Mouse (Mus musculus) hindbrain, postnatal 0 days (tissue): ENCODE measurements at regions not wholly inside any gene's neighbourhood (a gene's known extent, or its start where the extent isn't known, plus 50 kb on each side); places are given as distances from the start of the nearest gene placed in this dataset.

Source experiments
- ATAC-seq: fragments of 200-750 bp; cut with Nextera tagmentation; 2 replicates; pipeline ENCODE4 v1.8.0; 2017; ENCODE audit warnings: mild to moderate bottlenecking, moderate TSS enrichment, moderate library complexity
- DNase-seq: peaks from one replicate; pipeline ENCODE4 v3.0.0-alpha.2; 2015; ENCODE audit warnings: low spot score
- H3K27ac ChIP-seq: fragments of 300-500 bp; sonication (generic); 2 replicates; pipeline ENCODE4 v1.5.1; 2014; ENCODE audit warnings: mild to moderate bottlenecking
- H3K27me3 ChIP-seq: fragments of 300-500 bp; sonication (generic); 2 replicates; pipeline ENCODE4 v1.6.1; 2014; ENCODE audit warnings: low read length, mixed read lengths; ENCODE audit not compliant: insufficient read depth
- H3K36me3 ChIP-seq: fragments of 300-500 bp; sonication (generic); 2 replicates; pipeline ENCODE4 v1.6.1; 2014; ENCODE audit warnings: low read length, mixed read lengths; ENCODE audit not compliant: insufficient read depth
- H3K4me1 ChIP-seq: fragments of 300-500 bp; sonication (generic); 2 replicates; pipeline ENCODE4 v1.6.1; 2014; ENCODE audit warnings: antibody characterized with exemption, low read length, mixed read lengths; ENCODE audit not compliant: insufficient read depth
- H3K4me2 ChIP-seq: fragments of 300-500 bp; sonication (generic); 2 replicates; pipeline ENCODE4 v1.6.1; 2014; ENCODE audit warnings: low read depth, mild to moderate bottlenecking, low read length, moderate library complexity, mixed read lengths
- H3K4me3 ChIP-seq: fragments of 300-500 bp; sonication (generic); 2 replicates; pipeline ENCODE4 v1.5.1; 2014; ENCODE audit warnings: low read length
- H3K9ac ChIP-seq: fragments of 300-500 bp; sonication (generic); replicated peaks from 2 replicates; pipeline ENCODE4 v1.6.1; 2014; ENCODE audit warnings: mild to moderate bottlenecking, low read length, moderate library complexity, mixed read lengths
- H3K9me3 ChIP-seq: fragments of 300-500 bp; sonication (generic); 2 replicates; pipeline ENCODE4 v1.6.1; 2016; ENCODE audit warnings: low read length, mixed read lengths
- CTCF ChIP-seq: IDR thresholded peaks from 2 replicates; pipeline ENCODE4 v1.5.1; 2016; ENCODE audit warnings: antibody characterized with exemption, control low read depth, low read depth
- WGBS: fragments of 180-500 bp; shearing (Covaris S2); extraction: QIAGEN DNeasy Blood & Tissue Kit; methylation state at CpG from one replicate; pipeline ENCODE4 v1.1.7; 2014; 5-methylcytosine and 5-hydroxymethylcytosine counted together

- no peaks in the 10 kb centered on the region for H3K9me3 ChIP-seq
- TF ChIP-seq CTCF = no peak
- no peak overlapping the region for H3K9ac ChIP-seq
- no peak overlapping the region for H3K4me3 ChIP-seq
- ATAC-seq (no peak), DNase-seq (no peak)
- H3K27me3 ChIP-seq = no peaks in the 10 kb centered on the region
- no peaks in the 10 kb centered on the region for H3K4me1 ChIP-seq
- H3K36me3 ChIP-seq = no peaks in the 10 kb centered on the region
- H3K27ac ChIP-seq = no peak overlapping the region
- H3K4me2 ChIP-seq = no peak overlapping the region
- WGBS = 43% methylated on average over 3 of the region's 3 CpGs
These were observed 466.2 kb downstream of the Pabpc4l start for GRCm38 (mm10) chr3:45981851-45982250.

DNA sequence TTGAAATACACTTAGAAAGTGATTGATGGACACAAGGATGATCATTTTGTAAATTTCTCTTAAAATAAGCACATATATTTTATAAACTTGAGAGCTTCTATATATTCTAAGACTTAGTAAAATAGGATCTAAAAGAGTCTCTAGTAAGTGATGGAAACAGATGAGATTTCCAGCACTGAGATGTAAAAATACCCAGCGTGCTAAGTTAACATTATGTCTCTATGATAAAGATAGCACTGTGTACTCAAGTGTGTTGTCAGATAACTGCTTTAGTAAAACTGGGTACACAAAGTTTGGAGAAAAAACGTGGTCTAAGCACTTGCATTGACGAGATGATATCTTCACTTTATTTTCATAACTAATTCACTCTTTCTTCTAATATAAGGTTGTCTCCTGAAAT lies 479.4 kb downstream of the Pabpc4l start:
- no peak for TF ChIP-seq CTCF

GRCm38 (mm10) chr3:45934435-45934834 lies 513.6 kb downstream of the Pabpc4l start:
- H3K4me2 ChIP-seq = no peak overlapping the region
- H3K36me3 ChIP-seq = no peaks in the 10 kb centered on the region
- 76% methylated on average over 1 of the region's 1 CpGs for WGBS
- H3K27ac ChIP-seq = no peak overlapping the region
- H3K4me1 ChIP-seq = no peaks in the 10 kb centered on the region
- H3K4me3 ChIP-seq = no peak overlapping the region
- H3K9ac ChIP-seq = no peak overlapping the region
- ATAC-seq (no peak), DNase-seq (no peak)
- no peak for TF ChIP-seq CTCF
- no peaks in the 10 kb centered on the region for H3K9me3 ChIP-seq
- H3K27me3 ChIP-seq = no peaks in the 10 kb centered on the region

More for the DNA sequence above, 479.4 kb downstream of the Pabpc4l start:
- Histone ChIP-seq H3K9ac (no peak overlapping the region), H3K4me3 (no peak overlapping the region), H3K4me1 (no peaks in the 10 kb centered on the region), H3K9me3 (no peaks in the 10 kb centered on the region), H3K4me2 (no peak overlapping the region), H3K27me3 (no peaks in the 10 kb centered on the region), H3K27ac (no peak overlapping the region), H3K36me3 (no peaks in the 10 kb centered on the region)
- WGBS = 83% methylated on average over 3 of the region's 3 CpGs
- ATAC-seq = no peak
- no peak for DNase-seq

- H3K9me3 ChIP-seq = no peaks in the 10 kb centered on the region
- DNase-seq (no peak), ATAC-seq (no peak)
- H3K27ac ChIP-seq = no peak overlapping the region
- H3K9ac ChIP-seq = no peak overlapping the region
- WGBS = 83% methylated on average over 1 of the region's 1 CpGs
- no peaks in the 10 kb centered on the region for H3K27me3 ChIP-seq
- TF ChIP-seq CTCF = peak; percentile 49
- no peak overlapping the region for H3K4me2 ChIP-seq
- no peak overlapping the region for H3K4me3 ChIP-seq
- H3K36me3 ChIP-seq = no peaks in the 10 kb centered on the region
- H3K4me1 ChIP-seq = no peaks in the 10 kb centered on the region
These were observed 523.7 kb downstream of the Pabpc4l start for GRCm38 (mm10) chr3:45924338-45924737.
